Mouse (Mus musculus) inflammation-experienced regulatory T-cells, adult 6 months (primary cell): ENCODE results near the gene AA792892. TPM values are rescaled to one million over a fixed set of nuclear protein-coding genes. Genes with fewer than 3 reads are reported as not detected.
"Not testable (repeated sequence)": the region's sequence is repeated elsewhere in the genome, so short reads cannot be mapped to it uniquely, and the experiment has no call there.

ENCODE experiments used
- ATAC-seq: one replicate; pipeline ENCODE4 v1.8.0; 2017
- polyA plus RNA-seq, 3 experiments: library from polyadenylated mRNA; unstranded; fragments of 100-300 nt; shearing (Covaris generic); gene quantifications; one replicate each; pipeline ENCODE4 v1.2.1; 2017

Gene AA792892
- not detected for polyA plus RNA-seq

DNA sequence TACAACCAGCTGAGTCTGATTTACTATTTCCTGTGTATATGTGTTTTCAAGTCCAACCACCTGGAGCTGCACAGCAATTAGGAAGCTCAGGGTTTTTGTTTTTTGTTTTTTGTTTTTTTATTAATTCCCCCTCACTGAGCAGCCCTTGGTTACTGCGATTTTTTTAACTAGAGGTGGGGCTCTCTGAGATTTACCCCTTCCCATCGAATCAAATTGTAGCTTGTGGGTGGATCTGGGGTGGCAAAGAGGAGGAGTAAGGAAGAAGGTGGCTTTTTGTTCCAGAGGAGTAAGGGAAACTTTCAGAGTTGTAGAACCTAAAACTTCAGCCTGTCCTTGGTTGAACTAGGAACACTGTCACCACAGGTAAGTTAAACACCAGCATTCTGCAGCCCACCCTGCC, at the start of gene AA792892:
Gene AA792892, plus strand, starts transcription at position 301 of the 400 bp plus-strand sequence.
- ATAC-seq: not testable (repeated sequence)

DNA sequence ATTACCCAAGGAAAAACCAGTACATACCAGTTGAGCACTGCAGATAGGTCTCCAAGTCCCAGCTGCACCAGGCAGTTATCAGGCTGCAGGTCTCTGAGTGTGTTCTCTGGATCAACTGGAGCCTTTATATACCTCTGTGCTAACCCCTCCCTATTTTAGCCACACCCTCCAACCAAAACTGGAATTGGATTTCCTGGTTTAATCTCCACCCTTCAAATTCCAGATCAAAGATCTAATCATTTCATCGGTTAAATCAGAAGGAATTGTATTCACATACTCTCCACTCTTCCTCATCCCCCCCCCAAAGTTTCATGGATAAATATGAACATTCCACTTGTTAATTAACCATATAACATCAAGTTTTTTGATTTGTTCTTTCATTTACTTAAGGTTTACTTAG, 32.9 kb upstream of the AA792892 start, which contains the start of gene A430089I19Rik:
Gene A430089I19Rik, minus strand, starts transcription at position 101 of the 400 bp plus-strand sequence.
- ATAC-seq: not testable (repeated sequence)

DNA sequence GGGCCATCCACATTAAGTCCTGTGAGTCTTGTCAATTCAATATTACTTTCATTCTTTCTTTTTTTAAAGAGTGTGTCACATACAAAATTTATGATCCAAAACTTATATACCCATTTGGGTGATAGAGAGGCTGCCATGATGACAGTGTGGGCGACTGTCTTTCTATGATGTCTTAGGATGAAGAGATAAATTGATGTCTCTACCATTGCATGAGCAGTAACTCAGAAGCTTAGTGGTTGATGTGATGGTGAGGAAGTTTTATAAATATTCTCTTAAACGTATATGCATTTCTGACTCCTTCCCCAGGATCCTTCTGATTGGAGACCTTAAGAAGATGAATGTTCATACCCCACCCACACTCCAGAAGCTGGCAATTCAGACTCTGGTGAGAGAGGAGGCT, 25.4 kb upstream of the AA792892 start, which contains the start of gene Gm6502:
Gene Gm6502, plus strand, starts transcription at position 301 of the 400 bp plus-strand sequence.
- ATAC-seq: not testable (repeated sequence)

Other genes starting within 250 kb of the AA792892 start
- not detected for gene Gm3106, start 121.7 kb upstream of the AA792892 start, polyA plus RNA-seq
- not detected for gene A430089I19Rik, start 33.0 kb upstream of the AA792892 start, polyA plus RNA-seq
- gene Gm6502, start 25.3 kb upstream of the AA792892 start, polyA plus RNA-seq: not detected
- gene Gm7682, start 106.0 kb downstream of the AA792892 start, polyA plus RNA-seq: not detected
- not detected for gene Gm3139, start 186.5 kb downstream of the AA792892 start, polyA plus RNA-seq